Mouse (Mus musculus): ENCODE measurements around the gene Gm973. TPM values are rescaled to one million over a fixed set of nuclear protein-coding genes. Genes with fewer than 3 reads are reported as not detected.

Gm973 gene
- total RNA-seq, 1 experiment from 2014 or later: 22.8 TPM

DNA sequence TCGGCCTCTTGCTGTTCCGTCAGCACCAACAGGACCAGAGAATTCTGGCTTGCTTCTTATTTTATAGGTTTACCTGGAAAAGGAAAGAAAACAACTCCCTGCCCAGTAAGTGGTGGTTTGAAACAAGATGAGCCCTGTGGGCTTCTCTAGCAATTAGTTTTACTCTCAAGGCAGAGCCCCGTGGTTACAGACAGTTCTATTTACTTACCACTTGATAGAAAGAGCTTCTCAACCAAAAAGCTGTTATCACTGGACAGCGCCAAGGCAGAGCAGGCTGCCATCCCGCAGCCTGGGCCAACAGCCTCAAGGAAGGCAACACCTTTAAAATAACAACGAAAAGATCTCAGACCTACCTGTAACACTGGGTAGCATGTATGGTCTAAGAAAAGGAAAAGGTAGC lies 26.2 kb downstream of the Gm973 start:
- DNase-seq: no peak

DNA sequence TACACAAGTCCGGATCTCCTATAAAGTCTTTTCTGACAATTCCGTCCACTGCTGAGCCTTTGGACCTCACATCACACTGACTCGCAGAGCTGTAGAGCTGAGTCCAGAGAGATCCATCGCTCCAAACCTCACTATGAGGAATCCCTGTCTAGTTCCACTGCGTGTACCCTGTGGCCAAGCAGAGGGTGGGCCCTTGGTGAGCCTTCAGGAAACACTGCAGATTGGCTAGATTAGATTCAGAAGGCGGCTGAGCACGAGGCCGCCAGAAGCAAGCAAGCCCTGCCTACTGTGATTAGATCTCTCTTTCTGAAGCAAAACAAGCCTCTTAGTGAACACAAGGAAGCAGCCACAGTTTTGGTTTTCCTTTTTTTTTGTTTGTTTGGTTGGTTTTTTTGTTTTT lies 27.8 kb downstream of the Gm973 start:
- no peak for DNase-seq

DNA sequence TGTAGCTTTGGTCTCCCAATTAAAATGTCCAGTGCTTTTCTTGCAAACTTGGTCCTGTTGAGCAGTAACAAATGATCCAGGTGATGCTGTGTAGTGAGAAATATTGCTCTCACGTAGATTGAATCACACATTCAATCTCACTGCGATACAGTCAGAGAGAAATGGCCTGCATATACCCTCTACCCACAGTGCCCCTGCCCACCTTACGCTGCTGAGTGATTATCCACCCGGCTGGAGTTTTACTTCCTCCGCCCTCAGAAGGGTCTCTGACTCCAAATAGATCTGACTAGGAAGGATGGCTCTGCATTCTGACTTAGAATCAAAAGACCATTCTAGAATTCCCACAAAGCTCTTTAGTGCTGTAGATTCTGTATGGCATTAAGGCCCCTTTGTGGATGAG lies 32.4 kb downstream of the Gm973 start:
- DNase-seq: no peak

DNA sequence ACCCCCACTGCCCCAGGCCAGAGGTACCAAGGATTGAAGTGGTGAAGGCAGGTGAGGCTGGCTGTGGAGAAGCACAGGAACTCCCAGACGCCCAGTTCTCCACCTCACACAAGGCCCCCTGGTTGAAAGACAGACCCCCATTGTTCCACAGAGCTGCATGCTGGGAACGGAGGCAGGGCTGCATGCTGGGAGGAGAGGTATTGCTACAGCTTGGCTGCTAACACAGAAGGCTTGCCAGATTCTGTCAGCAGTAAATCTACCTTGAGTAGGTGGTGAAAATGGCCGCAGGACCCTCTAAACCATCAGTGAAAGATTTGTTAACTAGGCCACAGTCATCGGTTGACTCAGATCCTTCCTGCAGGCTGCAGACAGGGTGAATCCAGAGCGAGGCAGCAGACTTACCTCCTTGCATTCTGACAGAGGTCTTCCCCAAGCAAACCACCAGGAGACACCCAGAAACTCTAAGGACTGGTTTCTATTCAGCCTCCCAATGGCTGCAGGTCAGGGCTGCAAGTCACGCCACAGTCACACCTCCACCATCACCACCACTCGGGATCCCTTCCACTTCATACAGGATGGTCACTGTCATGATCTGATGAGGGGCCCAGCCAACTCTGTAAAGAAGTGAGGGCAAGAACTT lies 33.1 kb downstream of the Gm973 start:
- DNase-seq: no peak

DNA sequence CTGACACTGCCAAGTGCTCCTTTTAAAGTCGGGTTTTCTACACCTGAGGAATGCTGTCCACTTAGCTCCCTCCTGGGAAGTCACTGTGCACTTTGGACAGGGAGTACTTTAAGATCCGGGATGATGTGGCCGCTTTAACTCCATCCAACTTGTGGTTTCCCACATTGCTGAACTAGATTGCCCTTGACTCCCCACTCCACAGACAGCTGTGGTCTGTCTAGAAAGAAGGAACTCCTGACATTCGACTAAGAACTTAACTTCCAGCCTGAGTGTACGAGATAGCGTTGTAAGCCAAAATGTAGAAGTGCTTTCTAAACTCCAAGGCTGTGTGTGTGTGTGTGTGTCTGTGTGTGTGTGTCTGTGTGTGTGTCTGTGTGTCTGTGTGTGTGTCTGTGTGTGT lies 34.2 kb downstream of the Gm973 start:
- no peak for DNase-seq

DNA sequence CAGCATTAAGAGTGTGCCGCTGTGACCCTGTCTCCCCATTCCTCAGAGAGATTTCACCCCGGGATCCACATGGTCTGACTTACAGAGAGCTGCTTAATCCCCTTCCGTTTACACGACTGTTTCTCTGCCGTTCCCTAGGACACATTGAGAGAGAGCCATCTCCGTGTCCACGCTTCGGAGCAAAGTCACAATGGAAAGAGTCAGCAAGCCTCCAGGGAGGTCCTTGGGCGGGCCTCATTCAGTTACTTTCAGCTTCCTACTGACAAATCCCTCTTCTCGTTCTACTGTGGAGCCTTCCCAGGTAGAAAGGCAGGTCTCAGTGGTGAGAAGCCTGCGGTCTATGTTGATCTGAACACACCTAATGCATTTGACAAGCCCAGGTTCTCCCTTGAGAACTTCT lies 34.9 kb downstream of the Gm973 start:
- DNase-seq: no peak

DNA sequence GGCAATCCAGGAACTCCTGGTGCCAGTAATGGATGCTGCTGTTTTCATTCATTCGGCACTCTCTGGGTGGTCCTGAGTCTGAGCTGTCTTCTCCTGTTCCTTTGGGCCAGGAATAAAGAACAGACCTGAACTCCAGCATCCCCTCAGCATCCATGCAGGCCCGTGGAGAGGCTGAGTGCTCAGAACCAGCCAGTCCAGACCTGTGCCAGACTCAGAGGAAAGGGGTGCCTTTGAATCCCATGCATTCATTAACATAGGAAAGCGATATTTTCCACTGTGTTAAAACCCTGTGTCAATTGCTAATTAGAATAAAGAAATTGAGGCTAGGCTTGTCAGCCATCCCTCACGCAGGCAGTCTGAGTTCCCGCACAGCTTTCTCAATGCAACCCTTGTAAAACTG lies 37.6 kb downstream of the Gm973 start:
- no peak for DNase-seq

DNA sequence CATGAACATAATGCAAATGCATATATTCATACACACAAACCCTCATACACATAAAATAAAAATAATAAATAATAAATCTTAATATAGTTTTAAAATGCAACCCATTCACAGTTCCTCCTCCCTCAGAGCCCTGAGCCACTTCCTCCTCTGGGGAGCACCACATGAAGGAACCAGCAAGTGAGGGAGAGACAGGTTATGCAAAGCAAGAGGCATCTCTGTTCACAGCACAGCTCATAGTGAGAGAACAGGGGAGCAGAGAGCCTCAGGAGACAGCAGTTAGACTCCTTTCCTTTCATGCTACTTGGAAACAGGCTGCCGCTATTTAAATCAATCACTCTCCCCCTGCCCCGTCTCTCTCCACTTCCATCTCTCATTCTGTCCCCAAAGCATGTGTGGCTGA lies 47.5 kb downstream of the Gm973 start:
- no peak for DNase-seq

DNA sequence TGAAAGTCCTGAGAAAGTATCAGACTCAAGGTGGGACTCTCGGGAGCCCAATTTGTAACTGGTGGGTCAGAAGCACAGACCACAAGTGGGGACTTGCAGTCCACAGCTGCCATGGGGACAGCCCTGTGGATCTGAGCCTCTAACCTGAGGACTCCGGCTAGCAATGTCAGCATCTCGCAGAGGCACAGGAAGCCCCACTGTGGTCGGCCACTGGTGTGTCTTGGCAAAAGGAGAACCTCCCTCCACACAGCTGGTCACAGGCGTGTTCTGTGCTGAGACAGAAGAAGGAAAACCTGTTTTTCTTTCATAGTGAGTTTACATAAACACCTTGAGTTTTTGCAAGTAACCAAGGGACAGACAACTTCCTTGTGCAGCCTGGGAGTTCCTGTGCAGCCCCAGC lies 49.7 kb downstream of the Gm973 start:
- no peak for DNase-seq

DNA sequence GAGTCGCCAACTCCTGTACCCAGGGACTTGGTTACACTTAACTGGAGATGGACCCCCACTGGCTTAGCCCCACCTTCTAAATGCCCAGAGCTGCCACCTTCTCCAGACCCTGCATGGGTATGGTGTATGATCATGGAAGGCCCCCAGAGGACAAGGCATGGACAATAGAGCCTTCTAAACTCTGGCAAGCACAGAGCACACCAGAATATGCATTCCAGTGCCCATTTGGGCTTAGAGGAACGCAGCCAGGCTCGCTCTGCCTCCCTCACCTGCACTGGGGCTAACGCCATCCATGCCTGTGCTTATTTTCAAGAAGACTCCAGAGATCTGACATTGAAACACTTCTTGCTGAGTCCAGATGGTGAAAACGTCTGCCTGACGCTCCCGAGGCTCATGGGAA lies 50.2 kb downstream of the Gm973 start:
- no peak for DNase-seq

DNA sequence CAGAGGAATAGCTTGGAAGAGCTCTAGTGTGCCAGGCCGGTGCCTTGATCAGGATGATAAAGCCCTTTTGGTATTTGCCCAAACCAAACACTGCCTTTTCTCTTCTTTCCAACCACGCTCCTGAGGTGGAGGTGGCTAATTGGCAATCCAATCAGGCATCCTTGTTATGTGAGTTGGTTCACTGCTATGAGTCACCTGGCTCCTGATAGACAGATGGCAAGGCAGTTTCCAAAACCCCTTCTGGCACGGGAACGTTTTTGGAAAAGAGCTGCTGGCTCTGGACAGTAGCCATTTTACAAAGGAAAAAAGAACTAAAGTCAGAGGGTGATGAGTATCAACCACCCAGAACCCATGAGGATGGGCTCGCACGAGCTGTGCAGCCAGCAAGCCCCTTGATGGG lies 50.9 kb downstream of the Gm973 start:
- no peak for DNase-seq

DNA sequence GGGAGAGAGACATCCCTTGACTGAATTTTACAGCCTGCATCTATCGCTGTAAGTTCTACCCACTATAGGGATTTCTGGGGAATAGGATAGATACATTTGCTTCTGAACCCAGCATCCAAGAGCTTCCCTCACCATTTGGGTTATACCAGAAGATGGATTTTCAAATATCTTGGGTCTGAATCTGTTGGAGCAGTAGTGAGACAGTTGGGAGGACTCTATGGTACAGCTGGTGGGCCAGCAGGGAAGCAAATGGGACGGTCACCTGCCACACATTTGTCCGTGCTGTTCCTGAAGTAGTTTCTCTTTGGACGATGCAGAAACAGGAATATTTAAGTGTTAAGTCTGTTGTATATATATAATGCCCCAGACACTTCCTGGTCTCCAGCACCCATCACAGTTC lies 51.5 kb downstream of the Gm973 start:
- DNase-seq: no peak

DNA sequence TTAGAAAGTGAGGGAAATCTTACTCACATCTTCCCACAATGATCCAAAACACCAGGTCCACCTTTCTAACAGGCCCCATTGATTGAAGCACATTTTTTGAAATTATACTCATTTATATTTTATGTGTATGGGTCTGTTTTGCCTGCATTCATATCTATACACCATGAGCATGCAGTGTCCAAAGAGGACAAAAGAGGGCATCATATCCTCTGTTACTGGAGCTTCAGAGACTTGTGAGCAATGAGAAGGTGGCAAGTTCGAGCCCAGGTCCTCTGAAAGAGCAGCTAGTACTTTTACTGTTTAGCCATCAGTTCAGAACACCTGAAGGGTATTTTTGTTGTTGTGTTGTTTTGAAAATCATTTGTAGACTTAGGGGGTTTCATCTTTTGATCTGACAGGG lies 52.2 kb downstream of the Gm973 start:
- no peak for DNase-seq

DNA sequence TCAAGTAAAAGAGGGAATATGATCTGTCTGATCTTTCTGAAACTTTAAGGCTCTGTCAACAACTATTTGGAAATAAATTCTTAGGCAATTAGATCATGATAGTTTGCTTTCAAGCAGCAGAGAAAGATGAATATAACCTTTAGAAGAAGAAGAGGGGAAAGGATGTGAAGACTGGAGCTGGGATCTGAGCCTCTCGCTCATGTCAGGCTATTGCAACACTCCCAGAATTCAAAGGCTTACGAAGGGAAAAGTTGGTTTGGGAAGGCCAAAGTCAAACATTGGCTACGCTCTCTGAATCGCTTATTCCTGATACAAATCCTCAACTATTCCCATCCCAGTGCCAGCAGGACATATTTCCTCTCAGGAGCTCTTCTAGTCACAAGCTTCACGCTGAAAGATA lies 53.2 kb downstream of the Gm973 start:
- DNase-seq: no peak

DNA sequence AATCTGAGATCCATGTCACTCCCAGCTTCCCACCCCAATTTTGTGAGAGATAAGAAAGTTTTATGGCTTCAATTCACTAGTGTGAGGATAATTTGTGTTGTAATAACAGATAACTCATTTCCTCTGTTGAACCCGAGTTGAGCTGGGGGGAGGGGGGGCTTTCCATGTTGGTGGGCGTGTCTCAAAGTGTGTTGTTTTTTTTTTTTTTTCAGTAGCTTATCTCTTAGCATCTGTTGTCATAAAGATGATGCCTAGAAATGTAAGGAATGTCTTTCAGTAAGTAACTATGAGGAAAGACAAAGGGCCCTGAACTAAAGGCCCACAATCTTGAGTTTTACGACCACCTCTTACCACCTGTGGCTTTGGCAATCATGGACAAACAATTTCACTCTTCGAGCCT lies 54.7 kb downstream of the Gm973 start:
- DNase-seq: no peak

DNA sequence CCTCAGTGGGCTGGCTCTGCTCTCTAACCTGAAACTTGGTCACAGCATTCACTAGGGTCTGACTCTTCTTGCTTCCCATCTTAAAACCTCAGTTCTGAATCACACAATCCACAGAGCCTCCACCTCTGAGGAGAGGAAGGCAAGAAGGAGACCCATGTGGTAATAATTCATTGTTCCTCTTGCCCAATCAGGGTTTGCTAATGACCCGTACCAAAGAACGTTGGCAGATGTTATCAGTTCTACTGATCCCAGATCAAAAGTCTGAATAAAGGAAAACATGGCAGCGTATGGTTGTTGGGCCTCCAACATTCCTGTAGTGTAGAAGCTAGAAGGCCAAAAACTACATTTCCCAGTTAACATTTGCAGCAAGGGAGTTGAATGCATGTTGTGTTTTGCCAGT lies 55.4 kb downstream of the Gm973 start:
- DNase-seq: no peak

DNA sequence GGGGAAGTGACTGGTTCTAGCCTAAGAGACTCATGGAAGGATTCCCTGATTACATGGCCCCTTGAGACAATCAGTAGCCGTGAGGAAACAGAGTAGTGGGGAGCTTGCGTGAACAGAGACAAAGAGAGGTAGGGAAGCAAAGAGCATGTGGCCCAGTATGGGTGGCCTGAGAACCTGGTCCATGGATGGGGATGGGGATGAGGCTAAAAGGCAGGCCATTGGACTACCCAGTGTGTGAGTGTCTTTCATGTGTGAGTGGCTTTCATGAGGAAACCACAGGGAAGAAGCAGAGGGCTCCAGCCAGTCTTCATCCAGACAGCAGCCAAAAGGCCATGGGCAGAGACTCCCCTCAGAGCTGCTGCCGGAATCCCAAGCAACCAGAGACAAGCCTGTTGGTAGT lies 57.8 kb downstream of the Gm973 start:
- no peak for DNase-seq

DNA sequence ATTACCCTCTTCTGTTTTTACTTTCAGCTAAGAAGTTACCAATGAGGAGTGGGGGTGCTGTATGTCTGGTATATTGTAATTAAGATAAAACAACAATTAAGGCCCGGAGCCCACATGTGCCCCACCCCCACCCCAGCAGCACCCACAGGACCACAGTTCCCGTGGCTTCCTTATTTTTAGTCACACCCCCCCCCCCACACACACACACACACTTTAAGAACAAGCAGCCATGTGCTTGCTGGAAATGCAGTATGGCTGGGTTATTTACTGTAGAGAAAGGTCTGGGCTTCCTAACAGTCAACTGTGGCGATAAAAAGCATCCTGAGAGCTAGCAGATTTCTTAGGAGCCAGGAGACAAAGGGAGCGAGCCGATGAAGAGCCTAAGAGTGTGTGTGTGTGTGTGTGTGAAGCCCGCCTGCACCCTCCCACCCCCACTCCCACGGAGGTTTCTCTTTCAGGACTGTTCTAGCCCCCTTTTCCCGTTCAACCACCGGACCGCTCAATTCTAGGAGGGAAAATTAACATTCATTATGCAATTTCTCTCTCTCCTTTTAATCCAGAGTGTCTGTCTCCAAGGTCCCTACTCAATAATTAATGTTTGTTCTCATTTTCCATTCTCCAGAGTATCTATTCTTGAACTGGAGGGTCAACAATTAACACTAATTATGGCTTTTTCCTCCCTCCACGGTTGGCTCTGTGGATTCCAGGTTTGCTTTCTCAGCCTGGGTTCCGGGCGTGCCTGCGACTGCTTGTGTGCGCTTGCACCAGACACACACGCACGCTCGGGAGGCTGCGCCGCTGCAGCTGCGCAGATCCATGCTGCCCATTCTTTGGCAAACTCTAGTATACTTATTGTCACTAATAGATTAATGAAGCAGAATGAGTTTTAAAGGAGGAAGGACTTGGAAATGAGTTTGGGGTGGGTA lies 58.5 kb downstream of the Gm973 start:
- no peak for DNase-seq

DNA sequence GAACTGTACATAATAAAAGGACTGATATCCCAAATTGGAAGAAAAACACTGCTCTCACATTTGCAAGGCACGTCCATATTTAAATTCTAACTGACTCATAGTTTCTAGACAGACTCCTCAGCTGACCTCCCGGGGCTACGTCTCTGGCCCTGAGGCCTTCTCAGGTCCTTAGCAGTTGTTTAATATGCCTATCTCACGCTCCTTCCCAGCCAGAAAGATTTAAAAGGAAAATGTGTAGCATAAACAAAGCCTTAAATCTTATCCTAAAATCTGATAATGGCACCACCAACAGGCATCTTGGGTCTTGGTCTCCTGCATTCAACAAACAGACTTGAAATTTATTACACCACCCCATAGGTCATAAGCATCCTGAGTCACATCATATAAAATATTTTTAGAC lies 62.7 kb downstream of the Gm973 start:
- DNase-seq: no peak

DNA sequence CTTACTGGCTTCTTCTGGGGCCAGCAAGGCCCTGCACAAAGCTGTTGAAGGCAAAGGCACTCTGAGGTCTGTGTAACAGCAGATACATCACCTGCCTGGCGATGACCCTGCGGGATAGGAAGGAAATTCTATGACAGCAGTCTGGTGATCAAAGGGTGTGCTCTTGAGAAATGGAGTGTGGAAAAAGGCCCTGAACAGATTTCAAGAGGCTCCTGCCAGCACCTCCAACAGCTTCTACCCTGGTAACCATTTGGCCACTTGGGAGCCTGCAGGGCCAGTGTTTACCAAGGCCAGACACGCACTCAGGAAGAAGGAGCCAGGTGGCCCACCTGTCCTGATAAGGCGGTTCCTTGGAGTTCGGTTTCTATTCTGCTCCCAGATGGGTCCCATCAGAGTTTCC lies 63.3 kb downstream of the Gm973 start:
- DNase-seq: no peak

DNA sequence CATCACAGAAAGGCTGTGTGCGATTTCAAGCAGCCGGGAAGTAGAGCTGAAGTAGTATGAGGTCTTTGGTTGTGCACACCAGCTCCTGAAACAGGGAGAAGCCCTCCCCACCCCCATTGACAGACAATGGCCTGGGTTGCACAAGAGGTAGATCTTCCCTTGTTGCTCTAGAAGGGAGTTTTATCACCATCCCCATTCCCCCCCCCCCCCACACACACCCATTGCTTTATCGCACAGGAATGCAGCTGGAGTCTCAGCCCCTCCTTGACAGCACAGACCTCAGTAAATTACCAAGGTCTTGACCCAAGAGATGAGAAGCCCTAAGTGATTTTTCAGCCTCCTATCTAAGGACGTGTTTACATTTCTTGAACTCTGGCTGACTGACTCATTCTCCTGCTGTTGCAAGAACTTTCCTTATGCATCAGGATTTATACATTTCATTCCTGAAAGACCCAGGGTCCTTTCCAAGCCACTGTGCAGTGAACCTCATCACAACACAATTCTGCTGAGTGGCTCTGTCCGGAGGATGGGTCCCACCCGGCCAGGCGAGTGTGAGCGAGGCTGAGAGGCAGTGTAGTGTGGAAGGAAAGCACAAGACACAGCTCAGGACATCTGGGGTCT lies 64.2 kb downstream of the Gm973 start:
- DNase-seq: no peak

DNA sequence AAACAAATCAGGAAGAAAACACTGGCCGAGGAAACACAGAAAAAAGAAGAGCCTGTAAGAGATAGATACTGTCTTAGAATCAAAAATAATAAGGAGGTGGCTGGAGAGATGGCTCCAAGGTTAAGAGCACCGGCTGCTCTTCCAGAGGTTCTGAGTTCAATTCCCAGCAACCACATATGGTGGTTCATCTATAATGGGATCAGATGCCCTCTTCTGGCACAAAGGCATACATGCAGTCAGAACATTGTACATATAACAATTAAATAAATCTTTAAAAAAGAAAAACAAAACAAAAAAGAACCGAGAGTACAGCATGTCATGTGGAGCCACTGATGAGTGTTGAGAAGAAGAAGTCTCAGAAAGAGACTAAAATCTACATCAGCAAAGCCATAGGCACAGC lies 64.8 kb downstream of the Gm973 start:
- no peak for DNase-seq

DNA sequence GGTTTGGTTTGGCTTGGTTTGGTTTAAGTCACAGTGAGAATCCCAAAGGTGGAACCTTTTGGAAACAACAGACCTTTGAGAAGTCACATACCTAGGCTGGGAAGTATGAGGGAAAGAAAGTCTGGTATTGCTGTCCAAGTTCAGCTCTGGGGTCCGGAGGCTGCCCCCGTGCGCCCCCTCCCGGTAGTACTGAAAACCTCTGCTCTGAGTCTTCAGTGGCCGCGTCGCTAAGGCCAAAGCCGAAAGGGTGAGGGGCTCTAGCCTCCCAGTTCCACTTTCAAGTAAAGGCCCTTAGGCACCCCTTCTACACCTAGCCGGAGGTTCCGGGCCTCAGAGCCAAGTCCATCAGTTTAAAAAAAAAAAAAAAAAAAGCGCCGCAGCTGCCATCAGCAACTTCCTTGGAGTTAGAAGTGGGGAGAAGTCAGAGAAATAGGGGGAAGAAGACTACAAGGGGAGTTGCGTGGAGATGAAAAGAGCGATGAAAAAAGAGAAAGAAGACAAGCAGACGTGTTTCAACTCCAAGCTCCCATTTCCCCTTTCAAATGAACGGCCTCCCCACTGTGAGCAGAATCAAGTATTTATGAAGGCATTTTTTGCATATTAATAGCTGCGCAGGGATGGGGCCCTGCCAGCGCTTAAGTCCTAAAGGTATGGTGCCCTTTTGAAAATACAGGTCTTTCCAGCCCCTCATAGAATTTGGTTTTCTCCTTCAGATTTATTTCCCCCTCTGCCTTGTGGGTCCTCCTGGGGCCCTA lies 68.8 kb downstream of the Gm973 start:
- peak; percentile 82 for DNase-seq

Data from adrenal gland, postnatal 25 days (tissue).